Mouse (Mus musculus): ENCODE data around the gene Gm20388. TPM values are rescaled to one million over a fixed set of nuclear protein-coding genes. Genes with fewer than 3 reads are reported as not detected.

The Gm20388 gene
- total RNA-seq, 2 experiments from 2014 or later, result 2.4 to 2.6 TPM

- intact Hi-C loops (cut with DNase I), result loop anchor here (10.0 kb wide), 1 partner anchor 246 kb away; no protein-coding TSS in a partner anchor
- no peak overlapping the region for H3K27ac ChIP-seq
- no peak for TF ChIP-seq CTCF (IDR thresholded peaks at IDR 0.05)
Observed at GRCm38 (mm10) chr8:121251089-121251488, 1340.4 kb downstream of the Gm20388 start.

GRCm38 (mm10) chr8:121255727-121256265 lies 1345.2 kb downstream of the Gm20388 start:
- Histone ChIP-seq H3K4me3 (no peak overlapping the region), H3K27ac (no peak overlapping the region)
- DNase-seq (ENCODE audit: extremely low spot score in 1 of 2, low spot score in 2 of 2), result no peak
- intact Hi-C loops (cut with DNase I), result loop anchor here (10.0 kb wide), 1 partner anchor 251 kb away; no protein-coding TSS in a partner anchor
- no peak for TF ChIP-seq CTCF (IDR thresholded peaks at IDR 0.05)

More at GRCm38 (mm10) chr8:121251089-121251488, 1340.4 kb downstream of the Gm20388 start:
- no peak overlapping the region for H3K4me3 ChIP-seq
- no peak for DNase-seq (ENCODE audit: extremely low spot score in 1 of 2, low spot score in 2 of 2)

GRCm38 (mm10) chr8:121258126-121258792 lies 1347.6 kb downstream of the Gm20388 start:
- no peak overlapping the region for H3K4me3 ChIP-seq
- no peak for TF ChIP-seq CTCF (IDR thresholded peaks at IDR 0.05)
- no peak overlapping the region for H3K27ac ChIP-seq
- DNase-seq (ENCODE audit: extremely low spot score in 1 of 2, low spot score in 2 of 2), result no peak
- intact Hi-C loops (cut with DNase I), result loop anchor here (10.0 kb wide), 1 partner anchor 253 kb away; no protein-coding TSS in a partner anchor

GRCm38 (mm10) chr8:121262728-121263389 lies 1352.2 kb downstream of the Gm20388 start:
- Histone ChIP-seq H3K27ac (no peak overlapping the region), H3K4me3 (no peak overlapping the region)
- intact Hi-C loops (cut with DNase I), result no loop called here
- no peak for TF ChIP-seq CTCF (IDR thresholded peaks at IDR 0.05)
- no peak for DNase-seq (ENCODE audit: extremely low spot score in 1 of 2, low spot score in 2 of 2)

GRCm38 (mm10) chr8:121263390-121263775 lies 1352.7 kb downstream of the Gm20388 start:
- no peak for TF ChIP-seq CTCF (IDR thresholded peaks at IDR 0.05)
- Histone ChIP-seq H3K4me3 (no peak overlapping the region), H3K27ac (no peak overlapping the region)
- no peak for DNase-seq (ENCODE audit: extremely low spot score in 1 of 2, low spot score in 2 of 2)
- intact Hi-C loops (cut with DNase I), result no loop called here

GRCm38 (mm10) chr8:121264260-121264659 lies 1353.6 kb downstream of the Gm20388 start:
- Histone ChIP-seq H3K4me3 (no peak overlapping the region), H3K27ac (no peak overlapping the region)
- intact Hi-C loops (cut with DNase I), result no loop called here
- no peak for DNase-seq (ENCODE audit: extremely low spot score in 1 of 2, low spot score in 2 of 2)
- TF ChIP-seq CTCF (IDR thresholded peaks at IDR 0.05), result no peak

GRCm38 (mm10) chr8:121271542-121271941 lies 1360.9 kb downstream of the Gm20388 start:
- DNase-seq (ENCODE audit: extremely low spot score in 1 of 2, low spot score in 2 of 2), result no peak
- no peak overlapping the region for H3K27ac ChIP-seq
- H3K4me3 ChIP-seq, result no peak overlapping the region
- intact Hi-C loops (cut with DNase I), result no loop called here
- TF ChIP-seq CTCF (IDR thresholded peaks at IDR 0.05), result no peak

- Histone ChIP-seq H3K27ac (no peak overlapping the region), H3K4me3 (no peak overlapping the region)
- intact Hi-C loops (cut with DNase I), result no loop called here
- no peak for TF ChIP-seq CTCF (IDR thresholded peaks at IDR 0.05)
- DNase-seq (ENCODE audit: extremely low spot score in 1 of 2, low spot score in 2 of 2), result no peak
Observed at GRCm38 (mm10) chr8:121273195-121273594, 1362.6 kb downstream of the Gm20388 start.

- intact Hi-C loops (cut with DNase I), result no loop called here
- no peak for DNase-seq (ENCODE audit: extremely low spot score in 1 of 2, low spot score in 2 of 2)
- no peak overlapping the region for H3K27ac ChIP-seq
- no peak overlapping the region for H3K4me3 ChIP-seq
- no peak for TF ChIP-seq CTCF (IDR thresholded peaks at IDR 0.05)
Observed at GRCm38 (mm10) chr8:121273620-121274019, 1363.0 kb downstream of the Gm20388 start.

GRCm38 (mm10) chr8:121280414-121280813 lies 1369.8 kb downstream of the Gm20388 start:
- DNase-seq (ENCODE audit: extremely low spot score in 1 of 2, low spot score in 2 of 2), result no peak
- intact Hi-C loops (cut with DNase I), result no loop called here
- H3K4me3 ChIP-seq, result no peak overlapping the region
- H3K27ac ChIP-seq, result no peak overlapping the region
- no peak for TF ChIP-seq CTCF (IDR thresholded peaks at IDR 0.05)

GRCm38 (mm10) chr8:121289346-121289745 lies 1378.7 kb downstream of the Gm20388 start:
- intact Hi-C loops (cut with DNase I), result no loop called here
- no peak overlapping the region for H3K4me3 ChIP-seq
- no peak for DNase-seq (ENCODE audit: extremely low spot score in 1 of 2, low spot score in 2 of 2)
- no peak overlapping the region for H3K27ac ChIP-seq
- TF ChIP-seq CTCF (IDR thresholded peaks at IDR 0.05), result no peak

- intact Hi-C loops (cut with DNase I), result no loop called here
- no peak for TF ChIP-seq CTCF (IDR thresholded peaks at IDR 0.05)
- no peak for DNase-seq (ENCODE audit: extremely low spot score in 1 of 2, low spot score in 2 of 2)
- H3K4me3 ChIP-seq, result no peak overlapping the region
- no peak overlapping the region for H3K27ac ChIP-seq
Observed at GRCm38 (mm10) chr8:121290547-121290946, 1379.9 kb downstream of the Gm20388 start.
